Mouse (Mus musculus): Measurements from ENCODE around the gene Dlgap4. TPM values are rescaled to one million over a fixed set of nuclear protein-coding genes. Genes with fewer than 3 reads are reported as not detected.
A peak's percentile ranks its signal among the peaks of the same experiment; 100 is the strongest.

Dlgap4 gene
- polyA plus RNA-seq, 1 experiment from 2014 or later = 270 TPM

DNA sequence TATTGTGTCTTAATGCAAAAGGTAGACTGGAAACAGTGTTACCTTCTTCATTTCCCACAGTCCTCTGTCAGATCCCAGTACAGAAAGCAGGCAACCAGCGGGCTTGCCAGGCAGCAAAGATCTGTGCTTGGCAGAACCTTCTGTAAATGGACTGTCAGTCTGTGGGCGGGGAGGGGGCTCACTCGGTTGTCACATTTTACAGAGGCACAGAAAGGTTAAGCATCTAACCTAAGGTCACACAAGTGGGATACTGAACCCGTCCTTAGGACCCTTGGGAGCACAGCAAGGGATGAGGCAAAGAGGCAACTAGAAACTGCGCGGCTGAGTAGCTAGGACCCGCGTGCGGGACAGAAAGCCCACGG is 106.8 kb downstream of the Dlgap4 start:
- Histone ChIP-seq H3K4me2 (ENCODE audit: low read length) (peak overlapping the region; percentile 61), H3K27me3 (ENCODE audit: control insufficient read depth, insufficient read depth, low read depth, low read length) (no peaks in the 10 kb centered on the region), H3K36me3 (ENCODE audit: control insufficient read depth, insufficient read depth, low read length) (no peaks in the 10 kb centered on the region), H3K4me1 (ENCODE audit: control insufficient read depth, insufficient read depth, low read length) (peaks cover 55% of the 10 kb centered on the region), H3K4me3 (ENCODE audit: low read depth, low read length) (peak overlapping the region; percentile 98), H3K9me3 (replicated peaks; ENCODE audit: control insufficient read depth, low read length, poor library complexity, severe bottlenecking) (no peaks in the 10 kb centered on the region), H3K27ac (ENCODE audit: low read length) (peak overlapping the region; percentile 96), H3K9ac (ENCODE audit: low read depth, low read length) (peak overlapping the region; percentile 88)
- no peak for ATAC-seq
- WGBS = 1% methylated on average over 10 of the region's 10 CpGs

DNA sequence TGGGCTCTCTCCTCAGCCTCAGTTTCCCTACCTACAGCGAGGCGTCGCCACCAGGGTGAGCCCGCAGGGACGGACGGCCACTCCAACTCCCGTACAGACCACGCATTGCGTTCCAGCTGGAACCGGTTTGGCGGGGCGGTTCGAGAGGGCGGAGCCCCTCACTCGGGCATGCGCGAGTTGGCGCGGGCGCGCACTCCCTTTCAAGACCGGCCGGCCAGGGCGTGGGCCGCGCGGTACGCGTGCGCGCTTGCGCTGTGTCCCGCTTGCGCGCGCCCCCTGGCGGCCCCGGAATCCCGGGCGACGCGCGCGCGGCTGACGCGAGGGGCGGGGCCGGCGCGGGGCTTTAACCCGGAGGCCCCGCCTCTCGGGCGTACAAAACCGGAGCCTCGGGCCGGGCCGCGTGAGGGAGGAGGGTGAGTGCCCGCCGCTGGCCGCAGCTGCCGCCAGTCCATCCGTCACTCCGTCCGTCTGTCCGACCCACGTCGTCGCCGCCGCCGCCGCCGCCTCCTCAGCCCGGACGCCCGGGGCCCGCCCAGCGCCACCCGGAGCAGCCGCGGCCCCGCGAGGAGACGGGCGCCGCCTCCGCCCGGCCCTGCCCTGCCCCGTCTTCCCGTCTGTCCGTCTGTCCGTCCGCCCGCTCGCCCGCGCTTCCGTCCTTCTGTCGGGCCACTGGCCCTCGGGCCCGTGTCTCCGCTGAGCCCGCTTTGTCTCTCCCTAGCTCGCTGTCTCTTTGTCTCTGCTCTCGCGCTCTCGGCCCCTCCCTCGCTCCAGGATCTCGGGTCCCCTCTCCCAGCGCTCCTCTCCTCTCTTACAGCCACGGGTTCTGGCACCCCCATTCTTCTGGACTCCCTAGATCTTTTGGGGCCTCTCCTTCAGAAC is 107.4 kb downstream of the Dlgap4 start:
- H3K4me1 ChIP-seq (ENCODE audit: control insufficient read depth, insufficient read depth, low read length) = peaks cover 62% of the 10 kb centered on the region
- no peaks in the 10 kb centered on the region for H3K27me3 ChIP-seq (ENCODE audit: control insufficient read depth, insufficient read depth, low read depth, low read length)
- under 1% methylated on average over 78 of the region's 114 CpGs for WGBS
- peak; percentile 88 for ATAC-seq
- peak overlapping the region; percentile 97 for H3K27ac ChIP-seq (ENCODE audit: low read length)
- H3K4me2 ChIP-seq (ENCODE audit: low read length) = peak overlapping the region; percentile 89
- H3K36me3 ChIP-seq (ENCODE audit: control insufficient read depth, insufficient read depth, low read length) = no peaks in the 10 kb centered on the region
- no peaks in the 10 kb centered on the region for H3K9me3 ChIP-seq (replicated peaks; ENCODE audit: control insufficient read depth, low read length, poor library complexity, severe bottlenecking)
- peak overlapping the region; percentile 100 for H3K9ac ChIP-seq (ENCODE audit: low read depth, low read length)
- H3K4me3 ChIP-seq (ENCODE audit: low read depth, low read length) = peak overlapping the region; percentile 98

DNA sequence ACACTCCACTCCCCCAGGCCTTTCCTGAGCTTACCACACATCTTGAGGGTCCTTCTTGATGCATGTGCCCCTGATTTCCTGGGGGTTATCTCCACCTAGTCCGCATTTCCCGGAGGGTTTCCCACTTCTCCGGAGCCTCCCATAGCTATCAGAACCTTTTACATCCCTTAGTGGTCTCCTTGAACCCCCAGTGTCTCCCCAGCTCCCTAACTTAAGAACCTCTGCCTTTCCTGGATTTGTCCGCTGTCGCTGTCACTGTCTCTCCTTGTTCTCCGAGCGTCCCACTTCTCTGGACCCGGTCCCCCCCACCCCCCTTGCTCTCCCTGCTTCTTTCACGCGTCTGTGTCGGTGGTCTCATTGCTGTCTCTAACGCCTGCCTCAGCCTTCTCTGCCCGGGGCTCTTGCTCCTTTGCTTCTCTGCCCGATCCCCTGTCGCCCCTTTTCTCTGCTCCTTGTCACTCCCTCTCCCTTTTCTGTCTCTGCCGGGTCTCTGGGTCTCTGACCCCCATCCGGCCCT is 108.1 kb downstream of the Dlgap4 start:
- no peak for ATAC-seq
- Histone ChIP-seq H3K4me3 (ENCODE audit: low read depth, low read length) (peak overlapping the region; percentile 98), H3K36me3 (ENCODE audit: control insufficient read depth, insufficient read depth, low read length) (no peaks in the 10 kb centered on the region), H3K4me1 (ENCODE audit: control insufficient read depth, insufficient read depth, low read length) (peaks cover 68% of the 10 kb centered on the region), H3K27me3 (ENCODE audit: control insufficient read depth, insufficient read depth, low read depth, low read length) (no peaks in the 10 kb centered on the region), H3K4me2 (ENCODE audit: low read length) (peak overlapping the region; percentile 89), H3K9ac (ENCODE audit: low read depth, low read length) (peak overlapping the region; percentile 100), H3K9me3 (replicated peaks; ENCODE audit: control insufficient read depth, low read length, poor library complexity, severe bottlenecking) (no peaks in the 10 kb centered on the region), H3K27ac (ENCODE audit: low read length) (peak overlapping the region; percentile 97)
- 1% methylated on average over 17 of the region's 17 CpGs for WGBS

DNA sequence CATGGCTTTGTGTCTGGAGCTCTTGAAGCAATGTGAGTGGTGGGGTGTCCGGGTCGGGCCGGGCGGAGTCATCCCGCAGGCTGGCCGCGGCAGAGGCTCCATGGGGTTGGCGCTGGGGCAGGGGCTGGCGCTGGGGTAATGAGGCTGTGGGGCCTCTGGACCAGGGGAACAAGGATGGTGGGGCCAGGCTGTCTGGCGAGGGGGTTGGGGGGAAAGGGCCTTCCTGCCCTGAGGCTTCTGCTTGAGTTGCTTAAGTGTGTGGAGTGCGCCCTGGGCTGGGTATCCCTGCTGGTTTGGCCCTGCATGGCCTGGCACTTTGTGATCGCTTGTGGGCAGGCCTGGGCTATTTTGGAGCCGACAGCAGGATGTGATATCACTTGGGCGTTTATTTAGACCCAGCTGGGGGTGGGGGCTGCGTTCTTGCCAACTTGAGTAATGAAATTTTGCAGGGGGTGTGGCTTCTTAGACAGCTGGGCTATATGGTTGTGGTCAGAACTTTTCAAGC is 108.6 kb downstream of the Dlgap4 start:
- 3% methylated on average over 14 of the region's 15 CpGs for WGBS
- Histone ChIP-seq H3K27me3 (ENCODE audit: control insufficient read depth, insufficient read depth, low read depth, low read length) (no peaks in the 10 kb centered on the region), H3K4me1 (ENCODE audit: control insufficient read depth, insufficient read depth, low read length) (peaks cover 71% of the 10 kb centered on the region), H3K9me3 (replicated peaks; ENCODE audit: control insufficient read depth, low read length, poor library complexity, severe bottlenecking) (no peaks in the 10 kb centered on the region), H3K4me2 (ENCODE audit: low read length) (peak overlapping the region; percentile 89), H3K9ac (ENCODE audit: low read depth, low read length) (peak overlapping the region; percentile 100), H3K36me3 (ENCODE audit: control insufficient read depth, insufficient read depth, low read length) (no peaks in the 10 kb centered on the region), H3K4me3 (ENCODE audit: low read depth, low read length) (peak overlapping the region; percentile 98), H3K27ac (ENCODE audit: low read length) (peak overlapping the region; percentile 97)
- peak; percentile 13; the same call in 1 of the 2 replicates for ATAC-seq

DNA sequence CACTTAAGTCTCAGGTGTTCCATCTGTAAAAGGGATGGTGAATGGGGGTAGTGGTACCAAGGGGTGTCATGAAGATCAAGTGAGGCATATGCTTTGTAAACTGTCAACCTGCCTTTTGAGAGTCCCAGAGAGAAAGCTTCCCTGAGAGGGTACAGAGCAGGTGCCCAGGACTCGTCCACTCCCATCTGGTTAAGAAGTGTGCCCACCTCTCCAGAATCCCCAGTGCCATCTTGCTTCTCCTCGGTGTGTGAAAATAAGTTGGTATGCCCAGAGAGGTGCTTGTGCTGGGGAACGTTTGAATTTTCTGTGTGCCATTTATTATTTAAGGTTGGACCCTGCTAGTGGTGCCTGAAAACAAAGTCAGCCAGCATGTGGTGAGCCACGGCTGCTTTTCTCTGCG is 109.2 kb downstream of the Dlgap4 start:
- no peaks in the 10 kb centered on the region for H3K9me3 ChIP-seq (replicated peaks; ENCODE audit: control insufficient read depth, low read length, poor library complexity, severe bottlenecking)
- 25% methylated on average over 5 of the region's 5 CpGs for WGBS
- H3K4me2 ChIP-seq (ENCODE audit: low read length) = peak overlapping the region; percentile 89
- H3K4me3 ChIP-seq (ENCODE audit: low read depth, low read length) = peak overlapping the region; percentile 98
- H3K4me1 ChIP-seq (ENCODE audit: control insufficient read depth, insufficient read depth, low read length) = peaks cover 67% of the 10 kb centered on the region
- peak overlapping the region; percentile 100 for H3K9ac ChIP-seq (ENCODE audit: low read depth, low read length)
- peak overlapping the region; percentile 97; the same call in 1 of the 2 replicates for H3K27ac ChIP-seq (ENCODE audit: low read length)
- no peaks in the 10 kb centered on the region for H3K36me3 ChIP-seq (ENCODE audit: control insufficient read depth, insufficient read depth, low read length)
- no peaks in the 10 kb centered on the region for H3K27me3 ChIP-seq (ENCODE audit: control insufficient read depth, insufficient read depth, low read depth, low read length)
- no peak for ATAC-seq

DNA sequence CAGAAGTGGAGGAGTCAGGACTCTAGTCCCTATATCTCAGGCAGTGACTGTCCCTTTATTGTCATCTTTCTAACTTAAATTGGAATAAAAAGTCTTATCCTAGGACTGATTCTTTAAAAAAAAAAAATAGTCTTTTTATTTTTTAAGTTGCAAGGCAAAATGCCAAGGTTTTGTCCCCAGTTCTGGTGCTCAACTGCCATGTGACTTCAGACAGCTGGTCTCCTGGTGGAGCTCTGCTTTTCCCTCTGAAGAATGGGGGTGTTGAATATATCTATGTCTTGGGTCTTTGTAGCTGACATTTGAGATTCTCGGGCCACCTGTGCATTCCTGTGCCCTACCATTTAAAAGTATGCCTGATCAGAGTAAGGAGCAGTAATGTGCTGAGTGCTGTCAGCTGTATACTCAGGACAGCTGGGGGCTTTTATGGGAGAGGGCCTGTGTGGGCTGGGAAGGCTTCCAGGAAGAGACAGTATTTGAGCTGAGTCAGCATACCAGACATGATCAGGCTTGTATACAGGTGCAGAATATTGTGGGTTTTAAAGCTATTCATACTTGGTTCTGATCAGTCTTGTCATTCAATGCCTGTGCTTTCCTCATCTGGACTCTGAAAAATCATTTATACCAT is 110.5 kb downstream of the Dlgap4 start:
- Histone ChIP-seq H3K36me3 (ENCODE audit: control insufficient read depth, insufficient read depth, low read length) (no peaks in the 10 kb centered on the region), H3K4me1 (ENCODE audit: control insufficient read depth, insufficient read depth, low read length) (peaks cover 55% of the 10 kb centered on the region), H3K9me3 (replicated peaks; ENCODE audit: control insufficient read depth, low read length, poor library complexity, severe bottlenecking) (no peaks in the 10 kb centered on the region), H3K9ac (ENCODE audit: low read depth, low read length) (peak overlapping the region; percentile 49; the same call in 1 of the 2 replicates), H3K4me3 (ENCODE audit: low read depth, low read length) (no peak overlapping the region), H3K27me3 (ENCODE audit: control insufficient read depth, insufficient read depth, low read depth, low read length) (no peaks in the 10 kb centered on the region), H3K27ac (ENCODE audit: low read length) (no peak overlapping the region), H3K4me2 (ENCODE audit: low read length) (peak overlapping the region; percentile 89)
- WGBS = 57% methylated on average over 1 of the region's 1 CpGs
- ATAC-seq = no peak

DNA sequence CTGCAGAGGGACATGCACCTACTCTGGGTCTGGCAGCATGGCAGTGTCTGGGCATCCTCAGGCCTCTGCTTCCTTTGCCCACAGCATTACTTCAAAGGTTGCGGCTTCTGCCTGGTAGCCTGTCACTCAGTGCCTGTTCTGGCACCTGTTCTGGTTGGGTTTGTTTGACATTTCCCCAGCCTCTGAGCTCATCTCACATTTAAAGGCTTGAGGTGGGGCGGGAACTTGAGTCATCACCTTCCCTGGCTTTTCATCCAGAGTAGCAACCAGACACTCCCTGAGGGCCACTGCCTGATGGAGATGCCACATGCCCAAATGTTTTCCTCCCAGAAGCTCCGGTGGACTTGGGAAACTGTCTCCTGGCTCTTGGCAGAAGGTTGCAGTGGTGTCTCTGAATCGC is 111.4 kb downstream of the Dlgap4 start:
- WGBS = 80% methylated on average over 4 of the region's 4 CpGs
- Histone ChIP-seq H3K9me3 (replicated peaks; ENCODE audit: control insufficient read depth, low read length, poor library complexity, severe bottlenecking) (no peaks in the 10 kb centered on the region), H3K27me3 (ENCODE audit: control insufficient read depth, insufficient read depth, low read depth, low read length) (no peaks in the 10 kb centered on the region), H3K4me1 (ENCODE audit: control insufficient read depth, insufficient read depth, low read length) (peaks cover 55% of the 10 kb centered on the region), H3K36me3 (ENCODE audit: control insufficient read depth, insufficient read depth, low read length) (no peaks in the 10 kb centered on the region), H3K4me2 (ENCODE audit: low read length) (no peak overlapping the region; the same call in 1 of the 2 replicates), H3K27ac (ENCODE audit: low read length) (no peak overlapping the region), H3K4me3 (ENCODE audit: low read depth, low read length) (no peak overlapping the region), H3K9ac (ENCODE audit: low read depth, low read length) (0 out of 2 replicates have a peak overlapping the region, but pooled peaks have one; percentile 18)
- ATAC-seq = no peak

DNA sequence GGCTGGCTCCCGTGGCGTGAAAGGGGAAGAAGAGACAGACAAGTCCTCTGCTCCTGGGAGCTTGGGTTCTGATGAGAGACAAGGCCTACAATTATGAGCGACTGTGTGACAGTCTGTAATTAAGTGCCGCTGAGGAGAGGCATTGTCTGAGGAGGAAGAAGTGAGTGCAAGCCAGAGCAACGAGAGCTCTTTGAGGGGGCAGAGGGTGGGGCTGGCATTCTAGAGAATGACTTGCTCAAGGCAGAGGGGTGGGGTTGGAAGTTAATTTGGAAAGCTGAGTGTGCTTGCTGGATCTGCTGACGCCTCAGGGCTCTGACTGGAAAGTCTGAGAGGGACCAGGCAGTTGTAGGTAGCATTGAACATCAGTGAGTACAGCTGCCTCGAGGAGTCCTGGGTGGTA is 112.8 kb downstream of the Dlgap4 start:
- peaks cover 55% of the 10 kb centered on the region for H3K4me1 ChIP-seq (ENCODE audit: control insufficient read depth, insufficient read depth, low read length)

More for the DNA sequence above, 112.8 kb downstream of the Dlgap4 start:
- no peaks in the 10 kb centered on the region for H3K9me3 ChIP-seq (replicated peaks; ENCODE audit: control insufficient read depth, low read length, poor library complexity, severe bottlenecking)
- H3K36me3 ChIP-seq (ENCODE audit: control insufficient read depth, insufficient read depth, low read length) = no peaks in the 10 kb centered on the region
- no peak overlapping the region for H3K4me3 ChIP-seq (ENCODE audit: low read depth, low read length)
- 32% methylated on average over 7 of the region's 7 CpGs for WGBS
- H3K27ac ChIP-seq (ENCODE audit: low read length) = peak overlapping the region; percentile 20
- no peaks in the 10 kb centered on the region for H3K27me3 ChIP-seq (ENCODE audit: control insufficient read depth, insufficient read depth, low read depth, low read length)
- ATAC-seq = no peak
- H3K9ac ChIP-seq (ENCODE audit: low read depth, low read length) = peak overlapping the region; percentile 40
- H3K4me2 ChIP-seq (ENCODE audit: low read length) = peak overlapping the region; percentile 32; the same call in 1 of the 2 replicates

All from midbrain, embryonic 16.5 days (tissue).